Mouse (Mus musculus): Measurements from ENCODE around the gene Ell. TPM values are rescaled to one million over a fixed set of nuclear protein-coding genes. Genes with fewer than 3 reads are reported as not detected.
"Not testable (repeated sequence)": the region's sequence is repeated elsewhere in the genome, so short reads cannot be mapped to it uniquely, and the experiment has no call there.

Ell gene
- polyA plus RNA-seq, 1 experiment from 2014 or later: 13.5 TPM

GRCm38 (mm10) chr8:70509281-70509952, 29.8 kb upstream of the Ell start:
- Histone ChIP-seq H3K4me1 (replicated peaks) (peaks cover 38% of the 10 kb centered on the region), H3K9ac (peak overlapping the region; percentile 98), H3K27ac (ENCODE audit: poor library complexity, severe bottlenecking) (peak overlapping the region; percentile 97), H3K27me3 (replicated peaks) (no peaks in the 10 kb centered on the region), H3K4me2 (peak overlapping the region; percentile 83), H3K9me3 (replicated peaks) (no peaks in the 10 kb centered on the region), H3K4me3 (peak overlapping the region; percentile 85), H3K36me3 (peaks cover 42% of the 10 kb centered on the region)
- no peak for ATAC-seq (ENCODE audit: insufficient number of reproducible peaks, low FRiP score)
- WGBS: 9% methylated on average over 25 of the region's 25 CpGs

DNA sequence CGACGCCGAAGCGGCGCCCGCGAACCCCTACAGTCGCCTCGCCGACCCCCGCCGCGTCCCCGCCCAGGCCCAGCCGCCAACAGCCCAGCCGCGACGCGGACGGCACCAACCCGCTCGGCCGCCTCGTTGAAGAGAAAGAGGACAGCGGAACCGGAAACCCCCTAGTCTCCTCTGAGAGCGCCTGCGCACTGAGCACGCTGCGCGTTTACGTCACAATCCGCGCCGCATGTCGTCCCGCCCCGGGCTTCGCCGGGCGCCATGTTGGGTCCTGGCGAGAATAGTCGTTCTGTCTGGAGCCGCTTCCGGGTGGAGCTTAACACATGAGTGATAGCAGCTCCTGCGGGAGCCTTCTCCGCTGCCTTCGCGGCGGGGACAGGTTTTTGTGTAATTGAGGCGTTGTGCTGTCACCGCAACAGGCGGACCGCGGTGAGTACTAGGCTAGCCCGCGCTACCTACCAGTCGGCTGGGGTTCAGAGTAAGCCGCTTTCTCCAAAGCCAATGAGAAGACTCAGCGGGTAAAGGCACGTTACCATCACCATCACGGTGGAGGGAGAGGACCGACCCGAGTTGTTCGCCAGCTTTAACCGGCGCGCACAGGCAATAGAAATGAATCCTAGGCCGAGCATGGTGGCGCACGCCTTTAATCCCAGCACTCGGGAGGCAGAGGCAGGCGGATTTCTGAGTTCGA, 28.9 kb upstream of the Ell start, which contains the start of gene Uba52:
Uba52 (minus strand) TSS at position 574 of the 688 bp plus-strand sequence.
- peak within 1 kb of the TSS; percentile 83 for H3K4me2 ChIP-seq
- H3K27ac ChIP-seq (ENCODE audit: poor library complexity, severe bottlenecking): peak within 1 kb of the TSS; percentile 97
- peak; percentile 87 for ATAC-seq (ENCODE audit: insufficient number of reproducible peaks, low FRiP score)
- H3K9ac ChIP-seq: peak within 1 kb of the TSS; percentile 98
- peaks cover 37% of the 10 kb centered on the region for H3K4me1 ChIP-seq (replicated peaks)
- H3K4me3 ChIP-seq: peak within 1 kb of the TSS; percentile 85
- H3K9me3 ChIP-seq (replicated peaks): no peaks in the 10 kb centered on the region
- WGBS: under 1% methylated on average over 74 of the region's 74 CpGs
- peaks cover 50% of the 10 kb centered on the region for H3K36me3 ChIP-seq
- H3K27me3 ChIP-seq (replicated peaks): no peaks in the 10 kb centered on the region

DNA sequence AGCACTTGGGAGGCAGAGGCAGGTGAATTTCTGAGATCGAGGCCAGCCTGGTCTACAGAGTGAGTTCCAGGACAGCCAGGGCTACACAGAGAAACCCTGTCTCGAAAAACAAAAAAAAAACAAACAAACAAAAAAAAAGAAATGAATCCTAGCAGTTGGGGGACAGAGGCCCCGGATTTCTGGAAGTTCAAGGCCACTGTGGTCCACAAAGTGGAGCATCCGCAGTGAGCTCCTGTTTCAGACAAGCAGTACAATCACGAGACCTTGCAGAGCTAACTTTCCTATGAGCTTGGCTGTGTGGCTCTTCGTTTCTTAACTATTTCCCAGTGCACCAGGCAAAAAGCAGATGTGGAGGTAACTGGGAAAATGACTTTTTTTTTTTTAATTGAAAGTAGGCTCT, 28.1 kb upstream of the Ell start:
- Histone ChIP-seq H3K4me2 (peak overlapping the region; percentile 83), H3K4me1 (replicated peaks) (peaks cover 30% of the 10 kb centered on the region), H3K9ac (peak overlapping the region; percentile 98), H3K27ac (ENCODE audit: poor library complexity, severe bottlenecking) (peak overlapping the region; percentile 97; the same call in 1 of the 2 replicates), H3K36me3 (peaks cover 58% of the 10 kb centered on the region), H3K4me3 (peak overlapping the region; percentile 85)
- ATAC-seq (ENCODE audit: insufficient number of reproducible peaks, low FRiP score); H3K27me3 ChIP-seq (replicated peaks); H3K9me3 ChIP-seq (replicated peaks): not testable (repeated sequence)
- 79% methylated on average over 6 of the region's 6 CpGs for WGBS

DNA sequence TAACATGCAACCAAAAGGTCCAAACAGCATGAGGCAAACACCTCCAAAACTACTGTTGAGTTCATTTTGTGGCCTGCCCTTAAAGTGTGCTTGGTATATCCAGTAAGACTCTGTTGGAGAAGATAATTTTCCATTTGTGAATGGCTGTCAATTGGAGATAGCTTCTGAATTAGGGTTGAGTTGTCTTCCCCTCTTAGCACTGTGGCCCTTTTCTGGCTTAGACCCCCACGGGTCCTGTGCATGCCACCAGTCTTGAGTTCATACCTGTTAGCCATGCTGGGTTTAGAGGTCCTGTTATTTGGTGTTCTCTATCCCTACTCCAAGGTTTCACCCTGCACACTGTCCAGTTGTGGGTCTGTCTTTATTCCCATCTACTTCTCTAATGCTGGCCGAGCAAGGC, 27.5 kb upstream of the Ell start:
- peaks cover 29% of the 10 kb centered on the region for H3K4me1 ChIP-seq (replicated peaks)
- H3K27me3 ChIP-seq (replicated peaks): no peaks in the 10 kb centered on the region
- 85% methylated on average over 2 of the region's 2 CpGs for WGBS
- no peak for ATAC-seq (ENCODE audit: insufficient number of reproducible peaks, low FRiP score)
- H3K36me3 ChIP-seq: peaks cover 64% of the 10 kb centered on the region
- H3K9me3 ChIP-seq (replicated peaks): no peaks in the 10 kb centered on the region
- H3K27ac ChIP-seq (ENCODE audit: poor library complexity, severe bottlenecking): no peak overlapping the region
- H3K4me2 ChIP-seq: no peak overlapping the region; the same call in none of the 2 replicates
- no peak overlapping the region for H3K4me3 ChIP-seq
- H3K9ac ChIP-seq: no peak overlapping the region

- Histone ChIP-seq H3K27me3 (replicated peaks) (no peaks in the 10 kb centered on the region), H3K9ac (no peak overlapping the region), H3K9me3 (replicated peaks) (no peaks in the 10 kb centered on the region), H3K4me2 (no peak overlapping the region), H3K4me1 (replicated peaks) (peaks cover 26% of the 10 kb centered on the region), H3K27ac (ENCODE audit: poor library complexity, severe bottlenecking) (0 out of 2 replicates have a peak overlapping the region, but pooled peaks have one; percentile 9), H3K4me3 (no peak overlapping the region), H3K36me3 (peaks cover 61% of the 10 kb centered on the region)
- ATAC-seq (ENCODE audit: insufficient number of reproducible peaks, low FRiP score): no peak
- 89% methylated on average over 11 of the region's 11 CpGs for WGBS
Observed at GRCm38 (mm10) chr8:70512253-70512903, 26.9 kb upstream of the Ell start.

GRCm38 (mm10) chr8:70513441-70513840, 25.8 kb upstream of the Ell start:
- 62% methylated on average over 2 of the region's 2 CpGs for WGBS
- peaks cover 62% of the 10 kb centered on the region for H3K36me3 ChIP-seq
- no peak for ATAC-seq (ENCODE audit: insufficient number of reproducible peaks, low FRiP score)
- no peak overlapping the region for H3K9ac ChIP-seq
- H3K27me3 ChIP-seq (replicated peaks): no peaks in the 10 kb centered on the region
- peaks cover 24% of the 10 kb centered on the region for H3K4me1 ChIP-seq (replicated peaks)
- H3K4me3 ChIP-seq: no peak overlapping the region
- H3K27ac ChIP-seq (ENCODE audit: poor library complexity, severe bottlenecking): 0 out of 2 replicates have a peak overlapping the region, but pooled peaks have one; percentile 34
- no peaks in the 10 kb centered on the region for H3K9me3 ChIP-seq (replicated peaks)
- no peak overlapping the region for H3K4me2 ChIP-seq

DNA sequence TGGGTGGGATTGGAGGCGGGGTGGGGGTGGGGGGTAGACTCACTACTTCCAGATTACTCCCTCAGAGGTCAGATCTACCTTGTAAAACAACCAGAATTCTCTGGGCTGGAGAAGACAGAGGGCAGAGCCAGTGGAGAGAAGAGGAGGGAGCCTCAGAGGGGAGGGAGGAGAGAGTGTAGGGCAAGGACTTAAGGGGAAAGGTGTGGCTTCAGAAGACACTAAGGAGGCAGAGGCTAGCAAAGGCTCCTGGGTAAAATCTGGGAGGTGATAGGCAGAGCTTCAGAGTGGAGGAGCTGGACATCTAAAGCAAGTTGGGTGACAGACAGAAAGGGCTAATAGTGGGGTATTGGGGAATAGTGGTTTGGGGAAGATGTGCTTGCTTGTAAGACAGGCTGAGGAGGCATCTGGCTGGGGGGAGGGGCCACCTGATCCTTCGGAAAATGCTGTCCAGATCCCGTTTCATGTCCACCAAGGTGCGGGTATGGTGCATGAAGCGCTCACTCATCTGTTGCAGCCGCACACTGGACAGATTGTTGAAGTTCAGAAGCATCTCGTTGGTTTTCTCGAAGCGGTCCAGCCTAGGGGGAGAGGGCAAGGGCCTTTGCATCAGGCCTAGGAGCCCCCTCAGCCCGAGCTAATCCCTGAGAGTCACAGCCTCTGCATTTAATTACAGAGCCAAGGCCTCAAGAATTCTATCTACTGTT, 21.2 kb upstream of the Ell start:
- H3K36me3 ChIP-seq: peaks cover 60% of the 10 kb centered on the region
- no peaks in the 10 kb centered on the region for H3K9me3 ChIP-seq (replicated peaks)
- H3K9ac ChIP-seq: no peak overlapping the region
- H3K4me2 ChIP-seq: no peak overlapping the region
- peaks cover 14% of the 10 kb centered on the region for H3K4me1 ChIP-seq (replicated peaks)
- H3K27ac ChIP-seq (ENCODE audit: poor library complexity, severe bottlenecking): no peak overlapping the region
- 81% methylated on average over 10 of the region's 10 CpGs for WGBS
- no peak for ATAC-seq (ENCODE audit: insufficient number of reproducible peaks, low FRiP score)
- no peaks in the 10 kb centered on the region for H3K27me3 ChIP-seq (replicated peaks)
- H3K4me3 ChIP-seq: no peak overlapping the region

- no peak overlapping the region for H3K4me2 ChIP-seq
- H3K36me3 ChIP-seq: peaks cover 51% of the 10 kb centered on the region
- no peaks in the 10 kb centered on the region for H3K9me3 ChIP-seq (replicated peaks)
- no peak overlapping the region for H3K4me3 ChIP-seq
- no peaks in the 10 kb centered on the region for H3K27me3 ChIP-seq (replicated peaks)
- no peak overlapping the region for H3K9ac ChIP-seq
- no peak for ATAC-seq (ENCODE audit: insufficient number of reproducible peaks, low FRiP score)
- peaks cover 12% of the 10 kb centered on the region for H3K4me1 ChIP-seq (replicated peaks)
- 91% methylated on average over 6 of the region's 6 CpGs for WGBS
- H3K27ac ChIP-seq (ENCODE audit: poor library complexity, severe bottlenecking): no peak overlapping the region
Observed at GRCm38 (mm10) chr8:70519043-70519442, 20.2 kb upstream of the Ell start.

DNA sequence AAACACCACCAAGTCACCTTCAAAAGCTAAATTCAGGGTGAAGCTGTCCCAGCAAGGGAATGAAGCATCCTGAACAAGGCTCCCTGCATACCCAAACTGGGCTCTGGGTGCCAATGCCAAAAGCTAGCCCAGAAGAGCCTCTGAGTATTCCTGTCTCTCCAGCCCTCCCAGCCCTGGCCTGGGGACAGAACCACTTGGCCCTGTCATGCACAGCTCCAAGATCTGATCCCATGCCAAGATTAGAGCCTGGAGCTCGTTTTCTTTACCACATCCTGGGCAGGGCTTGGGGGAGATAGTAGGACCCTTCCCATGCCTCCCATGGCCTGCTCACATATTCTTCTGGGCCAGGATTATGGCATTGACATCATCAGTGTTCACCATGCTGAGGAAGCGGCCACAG, 19.7 kb upstream of the Ell start:
- WGBS: 54% methylated on average over 2 of the region's 2 CpGs

GRCm38 (mm10) chr8:70522592-70523403, 16.5 kb upstream of the Ell start:
- WGBS: under 1% methylated on average over 51 of the region's 51 CpGs
- H3K4me3 ChIP-seq: peak overlapping the region; percentile 65
- peaks cover 20% of the 10 kb centered on the region for H3K4me1 ChIP-seq (replicated peaks)
- H3K9ac ChIP-seq: peak overlapping the region; percentile 81
- H3K9me3 ChIP-seq (replicated peaks): no peaks in the 10 kb centered on the region
- H3K36me3 ChIP-seq: peaks cover 19% of the 10 kb centered on the region
- peak overlapping the region; percentile 74 for H3K27ac ChIP-seq (ENCODE audit: poor library complexity, severe bottlenecking)
- peak; percentile 86 for ATAC-seq (ENCODE audit: insufficient number of reproducible peaks, low FRiP score)
- H3K27me3 ChIP-seq (replicated peaks): no peaks in the 10 kb centered on the region
- peak overlapping the region; percentile 67 for H3K4me2 ChIP-seq

More for the DNA sequence above, 19.7 kb upstream of the Ell start:
- Histone ChIP-seq H3K4me3 (no peak overlapping the region), H3K4me2 (no peak overlapping the region), H3K27me3 (replicated peaks) (no peaks in the 10 kb centered on the region), H3K27ac (ENCODE audit: poor library complexity, severe bottlenecking) (no peak overlapping the region), H3K9ac (no peak overlapping the region), H3K9me3 (replicated peaks) (no peaks in the 10 kb centered on the region), H3K36me3 (peaks cover 46% of the 10 kb centered on the region), H3K4me1 (replicated peaks) (peaks cover 12% of the 10 kb centered on the region)
- ATAC-seq (ENCODE audit: insufficient number of reproducible peaks, low FRiP score): no peak

Data from heart, embryonic 12.5 days (tissue).